Mouse (Mus musculus) hindbrain, embryonic 11.5 days (tissue): ENCODE measurements at regions not wholly inside any gene's neighbourhood (a gene's known extent, or its start where the extent isn't known, plus 50 kb on each side); places are given as distances from the start of the nearest gene placed in this dataset.

Experiments used
- ATAC-seq: fragments of 200-750 bp; cut with Nextera tagmentation; 2 replicates; pipeline ENCODE4 v1.8.0; 2017; ENCODE audit warnings: mild to moderate bottlenecking, moderate TSS enrichment, moderate library complexity; ENCODE audit not compliant: low FRiP score
- DNase-seq: peaks from one replicate; pipeline ENCODE4 v3.0.0-alpha.2; 2015; ENCODE audit warnings: low spot score
- H3K27ac ChIP-seq: fragments of 300-500 bp; sonication (generic); 2 replicates; pipeline ENCODE4 v1.5.1; 2014; ENCODE audit warnings: mild to moderate bottlenecking, low read depth, low read length
- H3K27me3 ChIP-seq: fragments of 300-500 bp; sonication (generic); 2 replicates; pipeline ENCODE4 v1.6.1; 2014; ENCODE audit warnings: mild to moderate bottlenecking, low read length, moderate library complexity, mixed read lengths; ENCODE audit not compliant: control insufficient read depth, insufficient read depth
- H3K36me3 ChIP-seq: fragments of 300-500 bp; sonication (generic); 2 replicates; pipeline ENCODE4 v1.6.1; 2014; ENCODE audit warnings: mild to moderate bottlenecking, low read length, moderate library complexity, mixed read lengths; ENCODE audit not compliant: control insufficient read depth, insufficient read depth
- H3K4me1 ChIP-seq: fragments of 300-500 bp; sonication (generic); replicated peaks from 2 replicates; pipeline ENCODE4 v1.6.1; 2014; ENCODE audit warnings: low read length, mixed read lengths; ENCODE audit not compliant: control insufficient read depth, insufficient read depth
- H3K4me2 ChIP-seq: fragments of 300-500 bp; sonication (generic); replicated peaks from 2 replicates; pipeline ENCODE4 v1.6.1; 2014; ENCODE audit warnings: mild to moderate bottlenecking, low read depth, low read length
- H3K4me3 ChIP-seq: fragments of 300-500 bp; sonication (generic); 2 replicates; pipeline ENCODE4 v1.5.1; 2014; ENCODE audit warnings: low read depth, low read length
- H3K9ac ChIP-seq: fragments of 300-500 bp; sonication (generic); 2 replicates; pipeline ENCODE4 v1.6.1; 2014; ENCODE audit warnings: low read depth, low read length
- H3K9me3 ChIP-seq: fragments of 300-500 bp; sonication (generic); 2 replicates; pipeline ENCODE4 v1.6.1; 2016; ENCODE audit warnings: low read length; ENCODE audit not compliant: control insufficient read depth
- WGBS: fragments of 180-500 bp; shearing (Covaris S2); extraction: QIAGEN DNeasy Blood & Tissue Kit; methylation state at CpG from one replicate; pipeline ENCODE4 v1.1.7; 2014; 5-methylcytosine and 5-hydroxymethylcytosine counted together

DNA sequence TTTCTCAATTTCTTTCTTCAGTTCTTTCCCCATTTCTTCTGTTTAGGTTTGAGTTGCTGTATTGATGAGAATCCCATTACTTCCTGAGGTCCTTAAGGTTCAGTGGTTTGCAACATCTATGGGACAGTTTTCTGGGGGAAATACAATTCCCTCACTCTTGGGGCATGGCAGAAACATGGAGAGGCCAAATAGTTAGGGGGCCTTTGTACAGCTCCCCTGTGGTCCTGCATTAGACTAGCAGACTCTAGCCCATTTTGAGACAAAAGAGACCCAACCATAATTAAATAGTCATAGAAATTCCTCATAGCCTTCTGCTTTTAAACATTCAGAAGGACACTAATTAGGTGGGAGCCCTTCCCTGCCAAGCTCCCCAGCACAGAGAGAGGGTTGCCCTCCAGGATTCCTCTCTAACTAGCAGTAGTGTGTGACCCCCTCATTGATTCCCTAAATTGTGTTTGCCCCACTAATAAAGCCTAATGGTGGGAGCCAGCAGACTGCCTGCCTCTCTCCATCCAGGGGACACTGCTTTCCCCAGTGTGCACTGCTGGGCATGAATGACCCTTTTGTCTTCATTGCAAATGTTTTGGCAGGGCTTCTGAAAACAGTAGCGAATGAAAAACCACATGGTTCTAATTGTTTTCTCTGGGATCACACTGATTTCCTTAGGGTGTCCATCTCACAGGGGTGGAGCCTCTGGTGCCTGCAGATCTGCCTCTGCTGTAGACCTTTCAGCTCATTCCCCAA is 529.0 kb upstream of the Cdh11 start:
- H3K4me3 ChIP-seq: no peak overlapping the region
- peaks cover 2% of the 10 kb centered on the region for H3K27me3 ChIP-seq
- no peak overlapping the region for H3K4me2 ChIP-seq
- H3K4me1 ChIP-seq: peaks cover 4% of the 10 kb centered on the region
- ATAC-seq (peak; percentile 95), DNase-seq (peak; percentile 38)
- H3K36me3 ChIP-seq: no peaks in the 10 kb centered on the region
- no peaks in the 10 kb centered on the region for H3K9me3 ChIP-seq
- no peak overlapping the region for H3K9ac ChIP-seq
- H3K27ac ChIP-seq: peak overlapping the region; percentile 36; the same call in 1 of the 2 replicates
- WGBS: 0% methylated on average over 1 of the region's 1 CpGs

DNA sequence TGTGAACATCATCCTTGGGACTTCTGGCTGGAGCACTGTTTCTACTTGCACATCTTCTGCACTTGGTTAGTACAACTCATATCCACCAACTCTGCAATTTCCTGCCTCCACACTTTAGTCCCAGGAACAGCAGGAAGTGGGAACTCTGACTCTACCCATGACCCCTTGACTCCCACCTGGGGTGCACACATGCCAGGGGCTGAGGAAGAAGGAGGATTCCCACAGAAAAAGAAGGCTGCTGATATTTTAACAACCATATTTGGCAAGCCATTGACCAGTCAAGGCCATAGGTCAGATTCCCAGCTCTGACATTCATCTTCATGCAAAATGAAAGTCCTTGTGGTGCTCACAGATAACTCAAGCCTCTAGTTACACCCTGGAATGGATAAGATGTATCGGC is 530.3 kb upstream of the Cdh11 start:
- peaks cover 4% of the 10 kb centered on the region for H3K4me1 ChIP-seq
- ATAC-seq (no peak), DNase-seq (peak; percentile 20)
- no peak overlapping the region for H3K4me3 ChIP-seq
- H3K4me2 ChIP-seq: no peak overlapping the region
- H3K9me3 ChIP-seq: no peaks in the 10 kb centered on the region
- no peak overlapping the region for H3K27ac ChIP-seq
- 58% methylated on average over 1 of the region's 1 CpGs for WGBS
- no peak overlapping the region for H3K9ac ChIP-seq
- no peaks in the 10 kb centered on the region for H3K36me3 ChIP-seq
- peaks cover 2% of the 10 kb centered on the region for H3K27me3 ChIP-seq

DNA sequence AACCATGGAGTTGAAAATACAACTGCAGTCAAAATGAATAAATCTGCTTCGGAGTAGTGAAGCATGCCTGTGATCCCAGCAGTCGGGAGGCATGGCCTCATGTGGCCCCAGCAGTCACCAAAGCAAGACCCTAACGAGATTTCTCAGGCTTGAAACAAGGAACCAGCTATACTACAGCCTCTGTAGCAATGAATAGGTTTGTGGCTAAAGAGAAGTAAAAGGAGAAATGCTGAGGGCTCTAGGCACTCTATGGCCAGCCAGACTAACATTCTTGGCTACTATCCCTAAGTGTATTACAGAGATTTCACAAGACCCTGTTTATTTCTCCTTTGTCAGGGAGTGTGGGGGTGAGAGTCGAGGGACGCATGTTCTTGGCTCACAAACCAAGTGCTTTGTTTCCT is 531.2 kb upstream of the Cdh11 start:
- Histone ChIP-seq H3K27ac (no peak overlapping the region), H3K4me2 (no peak overlapping the region), H3K4me3 (no peak overlapping the region), H3K9ac (no peak overlapping the region), H3K27me3 (peaks cover 2% of the 10 kb centered on the region), H3K4me1 (peaks cover 4% of the 10 kb centered on the region), H3K9me3 (no peaks in the 10 kb centered on the region), H3K36me3 (no peaks in the 10 kb centered on the region)
- 58% methylated on average over 5 of the region's 5 CpGs for WGBS
- ATAC-seq (no peak), DNase-seq (no peak)

DNA sequence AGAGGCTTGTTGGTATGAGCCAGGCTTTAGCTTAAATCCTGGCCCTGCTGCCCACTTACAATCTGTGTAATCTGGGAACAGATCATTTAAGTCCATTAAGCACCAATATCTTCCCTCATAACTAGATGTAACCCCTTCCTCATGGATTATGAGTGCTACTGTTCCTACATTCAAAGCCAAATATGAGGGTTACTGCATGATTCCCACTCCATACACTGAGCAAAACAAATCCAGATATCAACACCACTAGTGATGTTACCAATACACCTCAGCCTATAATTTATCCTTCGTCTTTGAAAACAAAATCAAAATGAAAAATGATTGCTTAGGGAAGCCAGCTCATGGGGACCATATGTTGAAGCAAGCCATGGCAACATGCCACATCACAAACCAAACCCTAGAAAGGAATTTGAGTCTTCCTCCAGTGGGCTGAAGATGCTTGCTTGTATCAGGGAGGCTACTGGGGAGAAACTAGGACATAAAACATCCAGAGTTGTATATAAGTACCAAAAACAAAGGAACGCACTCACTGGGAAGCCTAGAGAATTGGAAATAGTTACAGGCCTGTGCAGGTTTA is 531.8 kb upstream of the Cdh11 start:
- DNase-seq: no peak
- Histone ChIP-seq H3K4me1 (peaks cover 4% of the 10 kb centered on the region), H3K9ac (no peak overlapping the region), H3K4me2 (no peak overlapping the region), H3K36me3 (no peaks in the 10 kb centered on the region), H3K27me3 (peaks cover 2% of the 10 kb centered on the region; the same call in 1 of the 2 replicates), H3K27ac (no peak overlapping the region), H3K4me3 (no peak overlapping the region), H3K9me3 (no peaks in the 10 kb centered on the region)
- no peak for ATAC-seq
- 86% methylated on average over 2 of the region's 2 CpGs for WGBS

DNA sequence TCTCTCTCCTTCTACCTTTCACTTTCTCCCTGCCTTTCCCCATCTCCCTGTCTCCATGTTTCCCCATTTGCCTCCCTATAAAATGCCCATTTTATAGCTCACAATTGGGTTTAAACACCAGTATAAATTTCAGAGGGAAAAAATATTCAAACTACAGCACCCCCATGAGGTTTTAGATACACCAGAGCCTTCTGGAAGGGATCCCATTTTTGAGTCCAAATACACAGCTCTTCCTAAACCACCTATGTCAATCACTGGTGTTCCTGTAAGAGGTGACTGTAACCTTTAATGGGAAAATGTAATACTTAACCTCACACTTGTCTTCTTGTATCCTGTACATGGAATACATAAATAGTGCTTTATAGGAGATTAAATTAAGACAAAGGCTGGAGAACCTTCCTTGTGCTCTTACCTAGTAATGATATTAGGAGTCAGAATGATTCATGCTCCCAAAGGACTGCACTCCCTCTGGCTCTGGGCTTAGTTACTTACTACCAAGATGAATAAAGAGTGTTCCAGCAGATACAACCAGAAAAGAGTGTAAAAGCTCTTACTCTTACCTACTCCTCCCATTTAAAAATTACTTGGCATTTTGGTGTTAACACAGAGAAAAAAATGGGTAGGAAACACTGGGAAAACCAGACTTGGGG is 538.7 kb upstream of the Cdh11 start:
- no peak overlapping the region for H3K27ac ChIP-seq
- no peak for ATAC-seq
- no peak for DNase-seq
- no peaks in the 10 kb centered on the region for H3K4me1 ChIP-seq
- H3K9me3 ChIP-seq: no peaks in the 10 kb centered on the region
- no peak overlapping the region for H3K4me2 ChIP-seq
- H3K4me3 ChIP-seq: no peak overlapping the region
- no peak overlapping the region for H3K9ac ChIP-seq
- no peaks in the 10 kb centered on the region for H3K27me3 ChIP-seq
- H3K36me3 ChIP-seq: no peaks in the 10 kb centered on the region

DNA sequence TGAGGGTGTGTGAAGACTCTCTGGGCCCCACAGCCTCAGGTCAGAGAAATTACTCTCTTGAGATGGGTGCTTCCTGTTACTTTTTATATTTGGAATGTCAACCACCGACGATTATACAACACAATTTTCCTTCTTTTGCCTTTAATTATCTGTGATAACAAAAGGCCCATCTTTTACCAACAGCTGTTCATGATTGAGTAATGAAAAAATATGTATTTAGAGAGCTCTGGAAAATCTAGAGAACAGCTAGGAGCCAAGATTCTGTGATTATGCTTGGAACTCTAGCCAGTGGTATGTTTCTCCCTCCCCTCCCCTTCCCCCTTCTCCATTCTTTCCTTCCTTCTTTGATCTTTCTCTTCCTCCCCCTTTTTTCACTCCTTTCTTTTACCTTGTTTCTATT is 546.0 kb upstream of the Cdh11 start:
- Histone ChIP-seq H3K9me3 (no peaks in the 10 kb centered on the region), H3K27me3 (no peaks in the 10 kb centered on the region), H3K4me2 (no peak overlapping the region), H3K4me3 (no peak overlapping the region), H3K27ac (no peak overlapping the region), H3K36me3 (no peaks in the 10 kb centered on the region), H3K9ac (no peak overlapping the region), H3K4me1 (no peaks in the 10 kb centered on the region)
- WGBS: 89% methylated on average over 2 of the region's 2 CpGs
- ATAC-seq (no peak), DNase-seq (no peak)

DNA sequence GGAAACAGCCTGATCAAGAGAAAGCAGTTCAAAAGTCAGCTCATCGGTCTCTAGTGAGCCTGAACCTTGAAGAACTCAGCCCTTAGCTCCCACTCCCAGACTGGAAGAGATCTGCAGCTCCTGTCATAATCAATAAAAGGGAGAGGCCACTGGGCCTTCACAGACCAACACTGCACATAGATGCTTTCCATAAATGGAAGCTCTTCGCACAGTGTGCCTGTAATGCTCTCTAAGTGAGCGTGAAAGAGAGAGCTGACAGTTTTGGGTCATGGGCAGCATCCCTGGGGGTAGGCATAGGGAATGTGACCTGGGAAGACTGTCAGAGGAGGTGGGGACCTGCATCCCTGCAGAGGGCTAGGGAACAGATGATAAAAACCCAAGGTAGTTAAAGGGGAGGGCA is 551.9 kb upstream of the Cdh11 start:
- 89% methylated on average over 3 of the region's 3 CpGs for WGBS
- no peaks in the 10 kb centered on the region for H3K27me3 ChIP-seq
- no peak for ATAC-seq

DNA sequence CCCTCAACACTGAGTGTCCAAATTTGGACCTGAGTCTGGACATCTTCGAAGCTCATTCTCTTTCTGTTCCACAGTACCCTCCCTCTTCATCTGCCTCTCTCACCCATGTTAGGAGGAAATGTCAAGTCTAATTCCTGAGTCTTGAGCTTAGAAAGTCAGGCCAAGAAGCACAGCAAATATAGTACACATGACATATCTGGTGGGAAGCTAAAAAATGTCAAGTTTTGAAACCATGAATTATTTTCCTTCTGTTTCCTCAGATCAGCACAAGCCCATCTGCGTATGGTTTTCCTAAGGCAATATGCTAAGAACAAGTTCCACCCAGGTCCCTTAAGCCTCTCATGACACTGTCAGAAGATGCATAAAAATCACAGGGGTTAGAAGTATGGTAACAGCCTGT is 553.6 kb upstream of the Cdh11 start:
- no peak overlapping the region for H3K27ac ChIP-seq
- no peaks in the 10 kb centered on the region for H3K9me3 ChIP-seq
- no peak for ATAC-seq
- H3K4me1 ChIP-seq: no peaks in the 10 kb centered on the region
- DNase-seq: no peak
- H3K4me2 ChIP-seq: no peak overlapping the region
- no peaks in the 10 kb centered on the region for H3K27me3 ChIP-seq
- WGBS: 92% methylated on average over 2 of the region's 2 CpGs
- no peak overlapping the region for H3K9ac ChIP-seq
- H3K4me3 ChIP-seq: no peak overlapping the region
- H3K36me3 ChIP-seq: no peaks in the 10 kb centered on the region

More for the DNA sequence above, 551.9 kb upstream of the Cdh11 start:
- Histone ChIP-seq H3K36me3 (no peaks in the 10 kb centered on the region), H3K9ac (no peak overlapping the region), H3K4me1 (no peaks in the 10 kb centered on the region), H3K4me2 (no peak overlapping the region), H3K27ac (no peak overlapping the region), H3K9me3 (no peaks in the 10 kb centered on the region), H3K4me3 (no peak overlapping the region)
- no peak for DNase-seq

DNA sequence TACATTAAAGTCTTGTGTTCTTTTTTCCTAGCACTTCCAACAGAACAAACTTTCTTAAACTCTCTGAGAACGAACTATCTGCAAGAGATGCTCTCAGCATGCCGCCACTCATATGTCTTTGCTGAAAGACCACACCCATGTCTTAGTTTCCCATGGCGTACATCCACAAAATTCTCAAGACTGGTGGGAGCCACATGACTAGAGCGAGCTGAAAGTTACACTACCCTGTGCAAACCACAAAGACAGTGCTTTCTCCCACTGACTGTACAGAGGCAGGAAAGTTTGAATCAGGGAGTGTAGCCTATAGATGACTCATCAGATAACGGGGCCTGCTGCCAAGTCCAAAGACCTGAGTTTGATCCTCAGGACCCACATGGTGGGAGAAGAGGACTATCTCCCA is 554.5 kb upstream of the Cdh11 start:
- Histone ChIP-seq H3K4me1 (no peaks in the 10 kb centered on the region), H3K27me3 (no peaks in the 10 kb centered on the region), H3K9ac (no peak overlapping the region), H3K4me2 (no peak overlapping the region), H3K27ac (no peak overlapping the region), H3K9me3 (no peaks in the 10 kb centered on the region), H3K36me3 (no peaks in the 10 kb centered on the region), H3K4me3 (no peak overlapping the region)
- ATAC-seq: no peak
- WGBS: 92% methylated on average over 5 of the region's 5 CpGs
- no peak for DNase-seq
